Mouse (Mus musculus) CH12.LX (cell line): ENCODE measurements around the gene Tufm. TPM values are rescaled to one million over a fixed set of nuclear protein-coding genes. Genes with fewer than 3 reads are reported as not detected.

Source experiments
- DNase-seq: peaks from one replicate; pipeline ENCODE4 v3.0.0-alpha.2; 2013; ENCODE audit errors: extremely low read depth
- H3K27ac ChIP-seq: 2 replicates; pipeline ENCODE4 v1.5.1; 2012; ENCODE audit warnings: low read depth, mild to moderate bottlenecking, control low read depth, moderate library complexity; ENCODE audit not compliant: insufficient read depth
- H3K27me3 ChIP-seq: replicated peaks from 2 replicates; pipeline ENCODE3; 2012; ENCODE audit warnings: inconsistent platforms
- H3K36me3 ChIP-seq, 2 experiments: replicated peaks in 1 of 2; 2 replicates each; pipeline versions ENCODE3 to v1.6.1; 2012; ENCODE audit warnings: inconsistent platforms in 1 of 2, low read length in 1 of 2, mild to moderate bottlenecking in 1 of 2, mixed read lengths in 1 of 2, moderate library complexity in 1 of 2; ENCODE audit not compliant: control insufficient read depth in 1 of 2, insufficient read depth in 1 of 2
- H3K4me1 ChIP-seq, 2 experiments: 2 replicates each; pipeline ENCODE4 v1.6.1; 2012; ENCODE audit warnings: inconsistent platforms in 1 of 2, moderate library complexity in 1 of 2; ENCODE audit not compliant: insufficient read depth in 2 of 2, control insufficient read depth in 1 of 2
- H3K4me2 ChIP-seq: 2 replicates; pipeline ENCODE4 v1.6.1; 2012; ENCODE audit warnings: low read depth, mild to moderate bottlenecking, control low read depth; ENCODE audit not compliant: poor library complexity, insufficient read depth, severe bottlenecking
- H3K4me3 ChIP-seq, 3 experiments: fragments of 150-350 bp in 1 of 3; sonication (generic) in 1 of 3; replicated peaks in 1 of 3; 2 replicates each; pipeline versions ENCODE3 to v1.5.1; 2011 to 2012; ENCODE audit warnings: low read depth in 2 of 3, low read length in 2 of 3, mild to moderate bottlenecking in 2 of 3, moderate library complexity in 2 of 3, control low read depth in 1 of 3, improper control_type of control experiment in 1 of 3, inconsistent platforms in 1 of 3, mixed read lengths in 1 of 3; ENCODE audit not compliant: poor library complexity in 1 of 3
- H3K79me2 ChIP-seq: replicated peaks from 2 replicates; pipeline ENCODE4 v1.6.1; 2012; ENCODE audit warnings: mild to moderate bottlenecking, moderate library complexity; ENCODE audit not compliant: control insufficient read depth, poor library complexity, insufficient read depth, severe bottlenecking; ENCODE audit errors: extremely low read depth
- H3K9ac ChIP-seq: 2 replicates; pipeline ENCODE4 v1.6.1; 2012; ENCODE audit warnings: low read depth, mild to moderate bottlenecking, control low read depth, moderate library complexity; ENCODE audit not compliant: insufficient read depth
- H3K9me3 ChIP-seq: replicated peaks from 2 replicates; pipeline ENCODE3; 2012; ENCODE audit warnings: low read length, inconsistent platforms, mixed read lengths
- CHD2 ChIP-seq: IDR thresholded peaks from 2 replicates; pipeline ENCODE4 v1.6.1; 2011; ENCODE audit warnings: low read length, improper control_type of control experiment
- CTCF ChIP-seq, 2 experiments: IDR thresholded peaks in 1 of 2; conservative IDR thresholded peaks in 1 of 2; 2 replicates each; pipeline ENCODE4 v1.5.1; 2011 to 2012; ENCODE audit warnings: low read depth in 2 of 2, low read length in 2 of 2, improper control_type of control experiment in 1 of 2, inconsistent platforms in 1 of 2, mild to moderate bottlenecking in 1 of 2, moderate library complexity in 1 of 2
- E2F4 ChIP-seq: IDR thresholded peaks from 2 replicates; pipeline ENCODE4 v1.6.1; 2011; ENCODE audit warnings: low read depth, low read length, improper control_type of control experiment; ENCODE audit not compliant: insufficient replicate concordance
- HCFC1 ChIP-seq: IDR thresholded peaks from 2 replicates; pipeline ENCODE4 v1.6.1; 2012; ENCODE audit warnings: low read depth, mild to moderate bottlenecking, inconsistent platforms, low read length, improper control_type of control experiment
- JUND ChIP-seq: conservative IDR thresholded peaks from 2 replicates; pipeline ENCODE4 v1.6.1; 2011; ENCODE audit warnings: low read depth, low read length, improper control_type of control experiment
- MAZ ChIP-seq: IDR thresholded peaks from 2 replicates; pipeline ENCODE4 v1.6.1; 2012; ENCODE audit warnings: low read depth, mild to moderate bottlenecking, inconsistent platforms, low read length, improper control_type of control experiment, moderate library complexity
- MEF2A ChIP-seq: IDR thresholded peaks from 2 replicates; pipeline ENCODE4 v1.6.1; 2014; ENCODE audit warnings: low read depth, mild to moderate bottlenecking, inconsistent platforms, low read length, improper control_type of control experiment, borderline replicate concordance
- MYC ChIP-seq: IDR thresholded peaks from 2 replicates; pipeline ENCODE4 v1.6.1; 2011; ENCODE audit warnings: low read depth, mild to moderate bottlenecking, improper control_type of control experiment, low read length
- NRF1 ChIP-seq: IDR thresholded peaks from 2 replicates; pipeline ENCODE4 v1.6.1; 2014; ENCODE audit warnings: low read depth, mild to moderate bottlenecking, inconsistent platforms, low read length, improper control_type of control experiment, moderate library complexity
- RAD21 ChIP-seq: IDR thresholded peaks from 2 replicates; pipeline ENCODE4 v1.6.1; 2011; ENCODE audit warnings: low read depth, mild to moderate bottlenecking, low read length, improper control_type of control experiment, moderate library complexity
- SIN3A ChIP-seq: IDR thresholded peaks from 2 replicates; pipeline ENCODE4 v1.6.1; 2012; ENCODE audit warnings: low read length, improper control_type of control experiment, inconsistent platforms
- SMC3 ChIP-seq: IDR thresholded peaks from 2 replicates; pipeline ENCODE4 v1.6.1; 2011; ENCODE audit warnings: low read depth, low read length, improper control_type of control experiment
- UBTF ChIP-seq: IDR thresholded peaks from 2 replicates; pipeline ENCODE4 v1.6.1; 2012; ENCODE audit warnings: low read depth, mild to moderate bottlenecking, inconsistent platforms, low read length, improper control_type of control experiment, moderate library complexity
- USF1 ChIP-seq: IDR thresholded peaks from 2 replicates; pipeline ENCODE4 v1.6.1; 2014; ENCODE audit warnings: low read depth, mild to moderate bottlenecking, inconsistent platforms, low read length, improper control_type of control experiment
- ZC3H11A ChIP-seq: IDR thresholded peaks from 2 replicates; pipeline ENCODE4 v1.6.1; 2012; ENCODE audit warnings: low read depth, mild to moderate bottlenecking, inconsistent platforms, low read length, improper control_type of control experiment
- ZMIZ1 ChIP-seq: IDR thresholded peaks from 2 replicates; pipeline ENCODE4 v1.6.1; 2012; ENCODE audit warnings: low read depth, mild to moderate bottlenecking, inconsistent platforms, low read length, improper control_type of control experiment
- dilution Hi-C: fragments of 300-500 bp; cut with MboI; formaldehyde crosslinking; loops from 2 replicates; pipeline ENCODE4 v1.14.3; 2020; ENCODE audit warnings: low sequenced_read_pairs; ENCODE audit not compliant: extremely low pct_unique_long_range_greater_than_20kb, extremely low pct_ligation_motif_present
- in situ Hi-C: fragments of 300-500 bp; cut with MboI; formaldehyde crosslinking; loops from 3 replicates; pipeline ENCODE4 v1.14.3; 2019; ENCODE audit warnings: low sequenced_read_pairs, low pct_ligation_motif_present, low pct_unique_long_range_greater_than_20kb, mixed read lengths
- polyA plus RNA-seq: library from polyadenylated mRNA; unstranded; fragments of >175 nt; gene quantifications from 2 replicates; pipeline ENCODE4 v1.2.1, GENCODE M21; 2012; ENCODE audit warnings: low read depth; ENCODE audit not compliant: insufficient read length
- total RNA-seq, 2 experiments: library from RNA; depleted of rRNA; stranded (reverse); fragments of 300-350 nt in 1 of 2; fragments of >200 nt in 1 of 2; gene quantifications; 2 replicates each; pipeline ENCODE4 v1.2.3; 2012 to 2014

Tufm gene
- total and polyA plus RNA-seq, 3 experiments, result 115 to 219 (median 156) TPM

DNA sequence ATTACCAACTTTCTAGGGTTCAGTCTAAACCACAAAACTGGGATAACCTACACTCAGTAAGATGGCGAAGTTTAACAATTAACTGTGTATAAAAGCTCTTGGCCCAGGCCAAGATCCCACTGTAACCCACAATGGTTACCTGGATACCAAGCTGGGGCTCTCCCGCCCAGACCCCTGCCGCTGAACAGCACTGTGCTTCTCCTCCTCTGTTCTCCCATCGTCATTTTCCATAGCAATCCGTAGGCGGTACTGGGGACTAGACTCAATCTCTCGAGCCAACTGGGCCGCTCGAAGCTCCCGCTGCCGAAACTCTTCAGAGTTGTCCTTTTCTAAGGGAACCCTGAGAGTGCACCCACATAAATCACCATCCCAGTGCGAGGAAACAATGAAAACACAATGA is 10.8 kb downstream of the Tufm start:
- DNase-seq, result no peak
- Histone ChIP-seq H3K4me1 (peaks cover 8 to 65% of the 10 kb centered on the region in 2 experiments), H3K79me2 (peaks cover 45% of the 10 kb centered on the region), H3K4me3 (no peak overlapping the region), H3K36me3 (peaks cover 76 to 83% of the 10 kb centered on the region in 2 experiments)
- dilution Hi-C loops, result no loop called here
- no peak for TF ChIP-seq CTCF (conservative IDR thresholded peaks at IDR 0.05 in 1 of 2, IDR thresholded peaks at IDR 0.05 in 1 of 2; ENCODE audit: low read depth in 2 of 2, low read length in 2 of 2)
- no peak for TF ChIP-seq UBTF
- no peak for TF ChIP-seq MEF2A
- no peak for TF ChIP-seq CHD2
- TF ChIP-seq JUND, result no peak
- no peak for TF ChIP-seq SIN3A
- TF ChIP-seq, all 38 proteins: peak for 0
- in situ Hi-C loops, result no loop called here
- no peak overlapping the region for H3K9ac ChIP-seq
- no peak overlapping the region for H3K27ac ChIP-seq
- H3K9me3 ChIP-seq, result no peaks in the 10 kb centered on the region
- no peaks in the 10 kb centered on the region for H3K27me3 ChIP-seq
- no peak overlapping the region for H3K4me2 ChIP-seq

DNA sequence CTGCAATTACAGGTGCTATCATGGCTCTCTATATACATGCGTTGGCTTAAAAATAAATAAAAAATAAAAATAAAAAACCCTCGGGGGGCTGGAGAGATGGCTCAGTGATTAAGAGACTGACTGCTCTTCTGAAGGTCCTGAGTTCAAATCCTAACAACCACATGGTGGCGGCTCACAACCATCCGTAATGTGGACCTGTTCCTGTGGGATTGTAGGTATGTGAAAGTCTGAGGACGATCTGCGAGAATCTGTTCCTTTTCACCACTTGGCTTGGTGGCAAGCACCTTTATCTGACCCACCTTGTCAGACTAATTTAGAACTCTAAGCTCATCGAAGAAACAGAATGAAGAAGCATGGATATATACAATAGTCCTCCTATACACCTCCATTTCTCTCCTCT is 12.3 kb downstream of the Tufm start:
- Histone ChIP-seq H3K4me3 (no peak overlapping the region), H3K4me1 (peaks cover 8 to 56% of the 10 kb centered on the region in 2 experiments), H3K9me3 (no peaks in the 10 kb centered on the region), H3K9ac (no peak overlapping the region), H3K27me3 (no peaks in the 10 kb centered on the region), H3K27ac (no peak overlapping the region), H3K4me2 (no peak overlapping the region), H3K36me3 (peaks cover 61 to 68% of the 10 kb centered on the region in 2 experiments), H3K79me2 (peaks cover 45% of the 10 kb centered on the region)
- in situ Hi-C loops, result no loop called here
- DNase-seq, result no peak
- dilution Hi-C loops, result no loop called here
- TF ChIP-seq MYC, result no peak
- no peak for TF ChIP-seq E2F4
- TF ChIP-seq UBTF, result no peak
- TF ChIP-seq ZMIZ1, result no peak
- no peak for TF ChIP-seq JUND
- TF ChIP-seq MEF2A, result no peak
- no peak for TF ChIP-seq HCFC1
- no peak for TF ChIP-seq NRF1
- TF ChIP-seq CTCF (conservative IDR thresholded peaks at IDR 0.05 in 1 of 2, IDR thresholded peaks at IDR 0.05 in 1 of 2; ENCODE audit: low read depth in 2 of 2, low read length in 2 of 2), result no peak
- no peak for TF ChIP-seq SMC3
- TF ChIP-seq USF1, result no peak
- TF ChIP-seq ZC3H11A, result no peak
- no peak for TF ChIP-seq RAD21
- no peak for TF ChIP-seq MAZ
